In genomic region chr19:47015965-47016364, GRCm38 (mm10) we compare ENCODE assay signal across 9 mouse cellular contexts. TPM values are rescaled to one million over a fixed set of nuclear protein-coding genes. Genes with fewer than 3 reads are reported as not detected.
DNase-seq lines count a peak whose midpoint lies in the region; ATAC-seq and TF ChIP-seq lines count a peak whose summit lies in the region.
"Had no signal": no experiment of that assay in that cellular context is flagged by ENCODE, and none has a peak within 500 bp of the region (broad histone marks: within the 10 kb centered on the region; RNA-seq: fewer than 3 reads in every experiment).

No protein-coding gene starts in this region.

- DNase-seq in kidney, postnatal 10 days: no peak
- DNase-seq in forebrain, embryonic 11.5 days (ENCODE audit: low spot score): no peak
- no peak for DNase-seq in gastrocnemius, postnatal 10 days
- no peak for DNase-seq in adipocyte (ENCODE audit: low spot score)
- DNase-seq in kidney, postnatal 4 days: no peak

- no peaks in the 10 kb centered on the region for H3K36me3 ChIP-seq in kidney, embryonic 15.5 days
- no peaks in the 10 kb centered on the region for H3K36me3 ChIP-seq in forebrain, embryonic 11.5 days (ENCODE audit: control insufficient read depth, insufficient read depth, low read length)
- no peaks in the 10 kb centered on the region for H3K36me3 ChIP-seq in intestine, postnatal 0 days (ENCODE audit: control insufficient read depth, insufficient read depth)
- no peaks in the 10 kb centered on the region for H3K36me3 ChIP-seq in stomach, embryonic 14.5 days (ENCODE audit: control insufficient read depth, insufficient read depth, low read length)

- H3K4me2 ChIP-seq in kidney, embryonic 15.5 days: peak overlapping the region; percentile 92; the same call in 1 of the 2 replicates
- H3K4me2 ChIP-seq in forebrain, embryonic 11.5 days (ENCODE audit: low read depth, low read length, severe bottlenecking): peak overlapping the region; percentile 69
- no peak overlapping the region for H3K4me2 ChIP-seq in intestine, postnatal 0 days (replicated peaks; ENCODE audit: low read depth)
- H3K4me2 ChIP-seq in stomach, embryonic 14.5 days (replicated peaks; ENCODE audit: low read depth, low read length): 0 out of 2 replicates have a peak overlapping the region, but pooled peaks have one; percentile 90

- H3K27me3 ChIP-seq in kidney, embryonic 15.5 days: peaks cover 82% of the 10 kb centered on the region
- peaks cover 40% of the 10 kb centered on the region for H3K27me3 ChIP-seq in forebrain, embryonic 11.5 days (ENCODE audit: control insufficient read depth, insufficient read depth, low read length)
- H3K27me3 ChIP-seq in intestine, postnatal 0 days (replicated peaks; ENCODE audit: control insufficient read depth, insufficient read depth, low read length): peaks cover 53% of the 10 kb centered on the region
- peaks cover 38% of the 10 kb centered on the region for H3K27me3 ChIP-seq in stomach, embryonic 14.5 days (ENCODE audit: control insufficient read depth, insufficient read depth, low read length)

- TF ChIP-seq CTCF in intestine, postnatal 0 days (IDR thresholded peaks at IDR 0.05; ENCODE audit: low read depth): no peak

- H3K4me3 ChIP-seq in kidney, embryonic 15.5 days (replicated peaks): no peak overlapping the region
- peak overlapping the region; percentile 43 for H3K4me3 ChIP-seq in forebrain, embryonic 11.5 days (ENCODE audit: low read depth, low read length)
- H3K4me3 ChIP-seq in intestine, postnatal 0 days (ENCODE audit: low read depth, low read length): peak overlapping the region; percentile 43; the same call in 1 of the 2 replicates
- H3K4me3 ChIP-seq in stomach, embryonic 14.5 days (ENCODE audit: low read depth, low read length): peak overlapping the region; percentile 3; the same call in 1 of the 2 replicates

- H3K4me1 ChIP-seq in kidney, embryonic 15.5 days: peaks cover 25% of the 10 kb centered on the region
- peaks cover 8% of the 10 kb centered on the region for H3K4me1 ChIP-seq in forebrain, embryonic 11.5 days (replicated peaks; ENCODE audit: control insufficient read depth, insufficient read depth, low read length)
- no peaks in the 10 kb centered on the region; the same call in 1 of the 2 replicates for H3K4me1 ChIP-seq in intestine, postnatal 0 days (replicated peaks; ENCODE audit: control insufficient read depth, insufficient read depth, low read length)
- H3K4me1 ChIP-seq in stomach, embryonic 14.5 days (ENCODE audit: control insufficient read depth, insufficient read depth, low read length): peaks cover 11% of the 10 kb centered on the region; the same call in 1 of the 2 replicates

- H3K9me3 ChIP-seq in kidney, embryonic 15.5 days (replicated peaks): no peaks in the 10 kb centered on the region
- no peaks in the 10 kb centered on the region for H3K9me3 ChIP-seq in forebrain, embryonic 11.5 days (ENCODE audit: control insufficient read depth, low read length)
- no peaks in the 10 kb centered on the region for H3K9me3 ChIP-seq in intestine, postnatal 0 days (ENCODE audit: control insufficient read depth)
- no peaks in the 10 kb centered on the region for H3K9me3 ChIP-seq in stomach, embryonic 14.5 days (ENCODE audit: control insufficient read depth, low read depth, low read length)

- H3K27ac ChIP-seq in kidney, embryonic 15.5 days: no peak overlapping the region
- H3K27ac ChIP-seq in forebrain, embryonic 11.5 days (ENCODE audit: low read depth, low read length): no peak overlapping the region
- no peak overlapping the region for H3K27ac ChIP-seq in intestine, postnatal 0 days (ENCODE audit: low read depth, low read length)
- H3K27ac ChIP-seq in stomach, embryonic 14.5 days (ENCODE audit: low read length): no peak overlapping the region

- WGBS in kidney, embryonic 15.5 days: 4% methylated on average over 9 of the region's 9 CpGs
- 3% methylated on average over 9 of the region's 9 CpGs for whole genome bisulfite sequencing in forebrain, embryonic 11.5 days
- 6% methylated on average over 9 of the region's 9 CpGs for WGBS in intestine, postnatal 0 days
- WGBS in stomach, embryonic 14.5 days: 2% methylated on average over 9 of the region's 9 CpGs

- no peak for ATAC-seq in kidney, embryonic 15.5 days (replicated peaks; ENCODE audit: low FRiP score)
- ATAC-seq in forebrain, embryonic 11.5 days (replicated peaks; ENCODE audit: low FRiP score): no peak
- no peak for ATAC-seq in intestine, postnatal 0 days
- ATAC-seq in stomach, embryonic 14.5 days (ENCODE audit: insufficient number of reproducible peaks, insufficient read depth, low FRiP score, low read depth): no peak
- ATAC-seq: CD4-positive, CD25-positive, alpha-beta regulatory T cell, adult 4 months had no signal

- no peak overlapping the region for H3K9ac ChIP-seq in kidney, embryonic 15.5 days
- H3K9ac ChIP-seq in forebrain, embryonic 11.5 days (ENCODE audit: low read length): peak overlapping the region; percentile 52; the same call in 1 of the 2 replicates
- no peak overlapping the region for H3K9ac ChIP-seq in intestine, postnatal 0 days (ENCODE audit: low read depth, low read length)
- no peak overlapping the region for H3K9ac ChIP-seq in stomach, embryonic 14.5 days (replicated peaks; ENCODE audit: low read depth, low read length)

RNA-seq across cellular contexts. Expression of gene Nt5c2, which starts 1.0 kb away (rescaled TPM):
- polyA plus RNA-seq in kidney, embryonic 15.5 days (2015; fragmentation: Nextera tagmentation; extraction: Ambion mirVana): 79.6 and 81.5 TPM in 2 replicates
- 71.8 and 77.9 TPM in 2 replicates for polyA plus RNA-seq in forebrain, embryonic 11.5 days (2014; fragmentation: Nextera tagmentation; extraction: Ambion mirVana)
- polyA plus RNA-seq in intestine, postnatal 0 days (2015; fragmentation: Nextera tagmentation; extraction: Ambion mirVana): 22.0 and 23.0 TPM in 2 replicates
- 84.2 and 106 TPM in 2 replicates for polyA plus RNA-seq in stomach, embryonic 14.5 days (2014; fragmentation: Nextera tagmentation; extraction: Ambion mirVana)
- 10 to 100 TPM; 33.4 to 34.7 TPM for total RNA-seq in gastrocnemius, postnatal 10 days (2021)

RNA-seq across cellular contexts. Expression of gene Ina, which starts 1.5 kb away (rescaled TPM):
- polyA plus RNA-seq in kidney, embryonic 15.5 days (2015; fragmentation: Nextera tagmentation; extraction: Ambion mirVana): 1.8 and 4.4 TPM in 2 replicates
- 102 and 110 TPM in 2 replicates for polyA plus RNA-seq in forebrain, embryonic 11.5 days (2014; fragmentation: Nextera tagmentation; extraction: Ambion mirVana)
- polyA plus RNA-seq in intestine, postnatal 0 days (2015; fragmentation: Nextera tagmentation; extraction: Ambion mirVana): 4.1 and 4.7 TPM in 2 replicates
- 16.0 and 18.7 TPM in 2 replicates for polyA plus RNA-seq in stomach, embryonic 14.5 days (2014; fragmentation: Nextera tagmentation; extraction: Ambion mirVana)
- under 1 TPM; 0.38 to 0.40 TPM for total RNA-seq in gastrocnemius, postnatal 10 days (2021)
- polyA plus RNA-seq: CD4-positive, CD25-positive, alpha-beta regulatory T cell, adult 4 months had no signal

RNA-seq across cellular contexts. Expression of gene Pcgf6, which starts 34.7 kb away (rescaled TPM):
- 25.6 and 26.2 TPM in 2 replicates for polyA plus RNA-seq in kidney, embryonic 15.5 days (2015; fragmentation: Nextera tagmentation; extraction: Ambion mirVana)
- 35.1 and 37.3 TPM in 2 replicates for polyA plus RNA-seq in forebrain, embryonic 11.5 days (2014; fragmentation: Nextera tagmentation; extraction: Ambion mirVana)
- polyA plus RNA-seq in intestine, postnatal 0 days (2015; fragmentation: Nextera tagmentation; extraction: Ambion mirVana): 9.4 and 14.4 TPM in 2 replicates
- 22.0 and 24.0 TPM in 2 replicates for polyA plus RNA-seq in stomach, embryonic 14.5 days (2014; fragmentation: Nextera tagmentation; extraction: Ambion mirVana)
- 1 to 10 TPM; 3.1 to 4.4 TPM for total RNA-seq in gastrocnemius, postnatal 10 days (2021)

RNA-seq across cellular contexts. Expression of gene Taf5, which starts 51.6 kb away (rescaled TPM):
- polyA plus RNA-seq in kidney, embryonic 15.5 days (2015; fragmentation: Nextera tagmentation; extraction: Ambion mirVana): 5.4 and 5.9 TPM in 2 replicates
- polyA plus RNA-seq in forebrain, embryonic 11.5 days (2014; fragmentation: Nextera tagmentation; extraction: Ambion mirVana): 10.6 and 11.8 TPM in 2 replicates
- 3.9 TPM in 2 replicates for polyA plus RNA-seq in intestine, postnatal 0 days (2015; fragmentation: Nextera tagmentation; extraction: Ambion mirVana)
- polyA plus RNA-seq in stomach, embryonic 14.5 days (2014; fragmentation: Nextera tagmentation; extraction: Ambion mirVana): 7.3 and 8.5 TPM in 2 replicates
- total RNA-seq in gastrocnemius, postnatal 10 days (2021): 1 to 10 TPM; 2.4 to 3.1 TPM
